Mouse (Mus musculus): ENCODE results near the gene Slc39a3. TPM values are rescaled to one million over a fixed set of nuclear protein-coding genes. Genes with fewer than 3 reads are reported as not detected.

Slc39a3 gene
- 53.7 and 54.5 TPM in 2 replicates for polyA plus RNA-seq (2012; rRNA removed)

DNA sequence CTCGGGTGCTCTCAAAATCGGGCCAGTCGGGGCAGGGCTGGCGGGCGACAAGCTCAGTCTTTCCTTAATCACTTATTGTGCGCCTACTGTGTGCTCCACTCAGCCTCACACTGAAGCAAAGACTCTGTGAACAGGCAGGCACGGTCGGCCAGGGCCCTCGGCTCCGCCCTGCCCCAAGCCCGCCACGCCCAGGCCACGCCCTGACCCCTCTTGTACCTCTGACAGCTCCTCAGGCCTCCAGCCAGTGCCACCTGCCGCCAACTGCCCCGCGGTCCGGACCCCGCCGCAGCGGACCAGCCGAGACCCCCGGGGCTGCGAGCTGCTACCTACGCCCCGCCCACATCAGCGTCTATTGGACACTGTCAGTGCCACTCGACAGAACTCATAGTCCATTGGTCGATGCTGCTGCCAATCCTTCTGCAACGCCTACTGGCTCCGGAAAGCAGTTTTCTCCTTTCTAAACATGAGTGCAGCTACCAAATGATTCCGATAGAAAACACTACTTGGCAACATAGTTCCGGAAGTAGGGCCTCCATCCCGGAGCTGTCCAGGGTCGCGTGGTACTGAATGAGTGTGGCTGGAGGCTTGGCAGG, at the start of gene Slc39a3:
Gene Slc39a3, minus strand, starts transcription at position 439 of the 593 bp plus-strand sequence.

DNA sequence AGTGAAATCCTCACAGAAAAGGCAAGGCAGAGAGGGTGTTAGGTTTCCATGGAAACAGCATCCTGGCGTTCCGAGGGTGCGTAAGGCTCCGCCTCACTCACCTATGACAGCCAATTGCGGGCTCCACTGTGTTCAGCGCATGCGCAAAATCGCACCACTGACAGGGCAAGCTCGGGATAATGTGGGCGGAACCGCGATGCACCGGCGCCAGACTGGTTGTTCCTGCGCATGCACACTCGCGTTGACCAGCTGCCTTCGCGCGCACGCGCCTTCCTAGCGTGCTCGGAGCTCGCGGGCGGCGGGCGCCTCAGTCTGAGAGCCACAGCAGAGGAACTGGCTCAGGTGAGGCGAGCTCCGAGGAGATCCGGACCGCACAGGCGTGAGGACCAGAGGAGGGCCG, 32.6 kb upstream of the Slc39a3 start, which contains the start of gene Thop1:
Gene Thop1, plus strand, starts transcription at position 200 of the 400 bp plus-strand sequence.

DNA sequence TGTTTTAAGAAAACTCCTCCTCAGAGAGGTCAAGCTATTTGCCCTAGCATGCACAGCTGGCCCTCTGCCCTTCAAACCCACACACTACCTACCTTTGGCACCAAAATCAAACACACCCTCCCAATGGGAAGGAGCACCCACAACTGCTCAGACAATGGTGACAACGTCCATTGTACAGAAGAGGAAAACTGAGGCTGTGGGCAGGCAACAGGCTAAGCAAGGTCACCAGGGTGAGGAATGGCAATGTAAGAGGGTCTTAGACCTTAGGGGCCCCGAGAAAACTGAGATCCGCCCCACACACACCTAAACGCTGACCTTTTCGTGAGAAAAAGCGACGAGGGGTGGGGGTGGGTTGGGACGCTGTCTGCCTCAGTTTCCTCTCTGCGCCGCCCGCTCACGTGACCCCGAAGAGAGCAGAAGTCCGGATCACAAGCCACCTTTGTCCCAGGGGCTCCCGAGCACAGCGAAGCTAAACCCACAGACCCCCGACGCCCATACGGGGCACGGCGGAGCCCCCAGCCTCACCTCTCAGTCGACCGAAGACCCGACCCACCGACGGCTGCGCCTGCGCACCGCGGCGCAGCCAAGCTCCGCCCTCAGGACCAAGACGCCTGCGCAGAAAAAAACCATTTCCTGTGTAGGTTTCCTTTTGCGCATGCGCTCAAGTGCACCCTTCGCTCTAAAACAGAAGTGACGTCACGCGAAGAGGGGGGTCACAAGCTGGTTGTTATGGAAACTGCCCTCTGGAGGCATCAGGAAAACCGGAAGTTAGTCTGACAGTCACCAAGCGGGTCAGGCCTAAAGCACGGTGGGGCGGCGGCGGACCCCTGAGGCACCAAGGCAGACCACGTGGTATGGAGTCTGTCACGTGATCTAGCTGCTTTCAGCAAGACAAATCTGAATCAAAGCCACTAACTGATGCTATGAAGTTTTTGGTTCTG, 22.6 kb upstream of the Slc39a3 start, which contains the start of gene Sgta:
Gene Sgta, minus strand, starts transcription at position 579 of the 941 bp plus-strand sequence.

DNA sequence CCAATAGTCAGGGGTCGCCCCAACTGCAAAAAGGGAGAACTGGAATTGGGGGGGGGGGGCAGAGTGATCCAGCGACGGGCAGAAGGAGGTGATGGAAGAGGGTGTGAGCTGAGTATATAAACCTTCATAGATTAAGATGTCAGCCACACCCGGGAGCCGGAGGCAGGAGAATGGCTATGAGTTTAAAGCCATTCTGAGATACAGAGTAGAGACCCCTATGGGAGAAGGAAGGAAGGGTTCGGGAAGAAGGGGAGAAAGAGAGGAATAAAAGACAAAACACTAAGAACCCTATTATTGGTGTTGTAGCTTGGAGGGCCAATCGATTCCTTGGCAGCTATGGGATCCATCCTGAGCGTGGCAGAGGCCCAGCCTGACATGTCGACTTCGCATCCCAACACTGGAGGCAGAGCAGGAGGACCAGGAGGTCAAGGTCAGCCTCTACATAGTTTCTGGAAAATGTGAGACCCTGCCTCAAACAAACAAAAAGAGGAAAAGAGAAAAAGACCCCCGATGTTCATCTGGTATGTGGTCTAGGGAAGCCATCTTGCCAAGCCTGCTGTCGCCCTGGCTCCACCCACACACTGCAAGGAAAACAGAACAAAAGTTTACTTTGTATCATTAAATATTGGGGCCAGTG, 11.5 kb downstream of the Slc39a3 start, which contains the start of gene Diras1:
Gene Diras1, minus strand, starts transcription at position 24 of the 637 bp plus-strand sequence.

DNA sequence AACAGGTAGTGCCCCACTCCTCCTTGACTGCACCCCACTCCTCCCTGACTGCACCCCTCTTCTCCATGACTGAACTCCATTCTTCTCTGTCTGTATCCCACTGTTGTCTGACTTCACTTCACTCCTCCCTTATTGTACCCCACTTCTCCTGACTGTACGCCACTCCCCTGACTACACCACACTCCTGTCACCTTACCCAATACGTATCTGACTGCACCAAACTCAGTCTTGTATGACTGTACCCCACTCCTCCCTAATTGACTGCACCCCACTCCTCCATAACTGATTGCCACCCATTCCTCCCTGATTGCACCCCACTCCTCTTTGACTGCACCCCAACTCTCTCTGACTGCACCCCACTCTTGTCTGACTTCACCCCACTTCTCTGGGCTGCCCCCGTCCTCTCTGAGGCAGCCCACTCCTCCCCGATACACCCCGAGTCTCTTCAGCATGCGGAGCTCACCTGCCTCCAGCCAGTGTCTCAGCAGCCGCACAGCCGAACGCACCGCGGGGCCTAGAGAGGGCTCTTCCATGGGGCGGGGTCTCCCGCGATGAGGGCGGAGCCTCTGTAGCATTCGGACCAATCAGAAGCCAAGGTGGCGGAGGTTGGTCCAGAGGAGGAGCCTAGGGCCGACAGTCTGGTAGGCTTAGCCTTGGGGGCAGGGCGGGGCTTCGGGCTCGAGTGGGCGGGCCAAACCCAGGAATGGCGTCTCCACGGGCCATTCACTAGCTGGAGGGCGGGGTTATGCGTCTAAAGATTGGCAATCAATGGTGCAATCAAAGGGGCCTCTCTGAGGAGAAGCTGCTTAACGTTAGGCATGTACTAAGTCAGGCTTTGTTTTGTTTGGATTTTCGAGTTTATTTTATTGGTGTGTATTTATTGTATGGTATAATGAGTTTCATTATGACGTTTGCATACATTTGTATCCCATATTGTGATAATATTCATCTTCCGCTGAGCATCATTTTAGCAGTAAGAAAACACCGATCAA, 22.5 kb downstream of the Slc39a3 start, which contains the start of gene Gng7:
Gene Gng7, minus strand, starts transcription at position 553 of the 992 bp plus-strand sequence.

Other genes with a start within 250 kb of the Slc39a3 start
- gene Sf3a2, start 239.2 kb downstream of the Slc39a3 start, polyA plus RNA-seq (2012; rRNA removed) = 85.0 and 92.8 TPM in 2 replicates
- gene Plekhj1, start 238.8 kb downstream of the Slc39a3 start, polyA plus RNA-seq (2012; rRNA removed) = 116 and 118 TPM in 2 replicates
- 1.4 and 1.5 TPM in 2 replicates for gene Amh, start 232.2 kb downstream of the Slc39a3 start, polyA plus RNA-seq (2012; rRNA removed)
- 0.48 and 2.0 TPM in 2 replicates for gene Jsrp1, start 223.9 kb downstream of the Slc39a3 start, polyA plus RNA-seq (2012; rRNA removed)
- 683 and 719 TPM in 2 replicates for gene Oaz1, start 210.8 kb downstream of the Slc39a3 start, polyA plus RNA-seq (2012; rRNA removed)
- gene Lingo3, start 193.4 kb downstream of the Slc39a3 start, polyA plus RNA-seq (2012; rRNA removed) = 3.6 and 3.8 TPM in 2 replicates
- 387 and 393 TPM in 2 replicates for gene Lsm7, start 182.2 kb downstream of the Slc39a3 start, polyA plus RNA-seq (2012; rRNA removed)
- 92.4 and 97.1 TPM in 2 replicates for gene Sppl2b, start 182.2 kb downstream of the Slc39a3 start, polyA plus RNA-seq (2012; rRNA removed)
- 0.18 and 0.24 TPM in 2 replicates for gene Tmprss9, start 165.6 kb downstream of the Slc39a3 start, polyA plus RNA-seq (2012; rRNA removed)
- 220 and 228 TPM in 2 replicates for gene Timm13, start 136.5 kb downstream of the Slc39a3 start, polyA plus RNA-seq (2012; rRNA removed)
- 67.4 and 72.6 TPM in 2 replicates for gene Lmnb2, start 119.2 kb downstream of the Slc39a3 start, polyA plus RNA-seq (2012; rRNA removed)
- 11.8 and 18.5 TPM in 2 replicates for gene Gadd45b, start 107.4 kb downstream of the Slc39a3 start, polyA plus RNA-seq (2012; rRNA removed)
- gene Gng7, start 22.5 kb downstream of the Slc39a3 start, polyA plus RNA-seq (2012; rRNA removed) = 10.9 and 12.3 TPM in 2 replicates
- gene Diras1, start 11.8 kb downstream of the Slc39a3 start, polyA plus RNA-seq (2012; rRNA removed) = 37.6 and 39.8 TPM in 2 replicates
- gene Sgta, start 22.8 kb upstream of the Slc39a3 start, polyA plus RNA-seq (2012; rRNA removed) = 278 and 296 TPM in 2 replicates
- gene Thop1, start 32.6 kb upstream of the Slc39a3 start, polyA plus RNA-seq (2012; rRNA removed) = 68.1 and 69.3 TPM in 2 replicates
- 0.23 and 0.35 TPM in 2 replicates for gene Creb3l3, start 61.4 kb upstream of the Slc39a3 start, polyA plus RNA-seq (2012; rRNA removed)
- 179 and 186 TPM in 2 replicates for gene Map2k2, start 68.5 kb upstream of the Slc39a3 start, polyA plus RNA-seq (2012; rRNA removed)
- 10.6 and 12.4 TPM in 2 replicates for gene Zbtb7a, start 97.8 kb upstream of the Slc39a3 start, polyA plus RNA-seq (2012; rRNA removed)
- gene Pias4, start 130.5 kb upstream of the Slc39a3 start, polyA plus RNA-seq (2012; rRNA removed) = 41.9 and 42.9 TPM in 2 replicates
- gene Eef2, start 139.2 kb upstream of the Slc39a3 start, polyA plus RNA-seq (2012; rRNA removed) = 1,386 and 1,461 TPM in 2 replicates
- gene Dapk3, start 145.6 kb upstream of the Slc39a3 start, polyA plus RNA-seq (2012; rRNA removed) = 78.9 and 87.7 TPM in 2 replicates
- gene 4930442H23Rik, start 146.4 kb upstream of the Slc39a3 start, polyA plus RNA-seq (2012; rRNA removed) = not detected in 2 replicates
- 0.14 and 0.18 TPM in 2 replicates for gene Nmrk2, start 164.6 kb upstream of the Slc39a3 start, polyA plus RNA-seq (2012; rRNA removed)
- gene Atcay, start 193.4 kb upstream of the Slc39a3 start, polyA plus RNA-seq (2012; rRNA removed) = 103 and 115 TPM in 2 replicates
- gene Zfr2, start 195.7 kb upstream of the Slc39a3 start, polyA plus RNA-seq (2012; rRNA removed) = 56.2 and 61.9 TPM in 2 replicates
- 27.4 and 30.6 TPM in 2 replicates for gene Matk, start 215.5 kb upstream of the Slc39a3 start, polyA plus RNA-seq (2012; rRNA removed)
- 88.3 and 93.2 TPM in 2 replicates for gene Mrpl54, start 229.5 kb upstream of the Slc39a3 start, polyA plus RNA-seq (2012; rRNA removed)
- 42.9 and 51.3 TPM in 2 replicates for gene Apba3, start 229.5 kb upstream of the Slc39a3 start, polyA plus RNA-seq (2012; rRNA removed)

Measured in central nervous system, embryonic 14 days (tissue).